Mouse (Mus musculus): Measurements from ENCODE around the gene Lgi4. TPM values are rescaled to one million over a fixed set of nuclear protein-coding genes. Genes with fewer than 3 reads are reported as not detected.

The Lgi4 gene
- total and polyA plus RNA-seq, 3 experiments: not detected

DNA sequence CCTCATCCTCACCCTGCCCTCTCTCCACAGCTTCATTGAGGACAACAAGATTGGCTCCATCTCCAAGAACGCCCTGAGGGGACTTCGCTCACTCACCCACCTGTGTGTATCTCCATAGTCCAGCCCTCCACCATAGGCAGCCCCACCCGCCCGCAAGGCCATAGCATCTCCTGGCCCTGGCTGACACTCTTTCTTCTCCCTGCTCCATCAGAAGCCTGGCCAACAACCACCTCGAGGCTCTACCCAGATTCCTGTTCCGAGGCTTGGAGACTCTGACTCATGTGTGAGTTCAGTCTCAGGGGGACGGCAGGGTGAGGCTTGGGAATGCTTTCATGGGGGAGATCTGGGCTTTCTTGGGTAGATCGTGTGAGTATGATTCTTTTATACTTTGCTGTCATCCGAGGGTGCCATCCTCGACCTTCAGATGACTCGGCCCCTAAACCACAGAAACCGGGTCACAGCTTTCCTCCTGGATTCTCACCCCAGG lies 4.0 kb downstream of the Lgi4 start:
- Histone ChIP-seq H3K4me3 (replicated peaks in 1 of 3; ENCODE audit: low read depth in 2 of 3, low read length in 2 of 3, poor library complexity in 1 of 3) (no peak overlapping the region), H3K36me3 (replicated peaks in 1 of 2; ENCODE audit: control insufficient read depth in 1 of 2, insufficient read depth in 1 of 2, low read length in 1 of 2) (no peaks in the 10 kb centered on the region), H3K79me2 (replicated peaks; ENCODE audit: control insufficient read depth, extremely low read depth, insufficient read depth, poor library complexity, severe bottlenecking) (no peaks in the 10 kb centered on the region), H3K9me3 (replicated peaks; ENCODE audit: low read length) (no peaks in the 10 kb centered on the region), H3K27me3 (replicated peaks) (peaks cover 31% of the 10 kb centered on the region), H3K27ac (ENCODE audit: insufficient read depth, low read depth) (no peak overlapping the region), H3K9ac (ENCODE audit: insufficient read depth, low read depth) (no peak overlapping the region), H3K4me1 (ENCODE audit: control insufficient read depth in 1 of 2, insufficient read depth in 2 of 2) (peaks cover 4 to 14% of the 10 kb centered on the region in 2 experiments), H3K4me2 (ENCODE audit: insufficient read depth, low read depth, poor library complexity, severe bottlenecking) (no peak overlapping the region)
- dilution Hi-C loops (cut with MboI; ENCODE audit: extremely low pct_ligation_motif_present, extremely low pct_unique_long_range_greater_than_20kb, low sequenced_read_pairs): no loop called here
- in situ Hi-C loops (cut with MboI; ENCODE audit: low pct_ligation_motif_present, low pct_unique_long_range_greater_than_20kb, low sequenced_read_pairs): loop anchor here (5.0 kb wide), 1 partner anchor 34 kb away; no protein-coding TSS in a partner anchor
- TF ChIP-seq EP300 (IDR thresholded peaks at IDR 0.05; ENCODE audit: low read length): no peak
- no peak for TF ChIP-seq TBP (conservative IDR thresholded peaks at IDR 0.05; ENCODE audit: low read depth, low read length)
- no peak for TF ChIP-seq IRF4 (IDR thresholded peaks at IDR 0.05; ENCODE audit: low read depth, low read length)
- TF ChIP-seq TCF12 (IDR thresholded peaks at IDR 0.05; ENCODE audit: low read depth, low read length): no peak
- no peak for TF ChIP-seq HCFC1 (IDR thresholded peaks at IDR 0.05; ENCODE audit: low read depth, low read length)
- TF ChIP-seq ETS1 (conservative IDR thresholded peaks at IDR 0.05; ENCODE audit: low read depth, low read length): no peak
- no peak for DNase-seq (ENCODE audit: extremely low read depth)

DNA sequence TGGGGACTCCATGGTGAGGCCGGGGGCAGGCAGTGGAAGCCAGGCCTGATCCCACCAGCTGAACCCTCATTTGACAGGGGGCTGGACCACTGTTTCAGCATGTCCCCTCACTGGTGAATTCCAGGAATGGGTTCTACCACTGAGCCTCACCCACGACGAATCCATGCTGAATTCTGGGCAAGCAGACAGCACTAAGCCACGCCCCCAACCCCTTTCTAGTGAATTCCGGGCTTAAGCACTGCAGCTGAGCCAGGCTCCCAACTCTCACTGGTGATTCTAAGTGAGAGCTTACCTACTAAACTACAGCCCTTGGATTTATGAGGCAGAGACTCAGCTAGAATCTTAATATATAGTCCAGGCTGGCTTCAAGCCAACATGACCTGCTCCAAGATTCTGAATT lies 8.7 kb downstream of the Lgi4 start:
- Histone ChIP-seq H3K4me2 (ENCODE audit: insufficient read depth, low read depth, poor library complexity, severe bottlenecking) (no peak overlapping the region), H3K4me3 (replicated peaks in 1 of 3; ENCODE audit: low read depth in 2 of 3, low read length in 2 of 3, poor library complexity in 1 of 3) (no peak overlapping the region), H3K36me3 (replicated peaks in 1 of 2; ENCODE audit: control insufficient read depth in 1 of 2, insufficient read depth in 1 of 2, low read length in 1 of 2) (no peaks in the 10 kb centered on the region), H3K79me2 (replicated peaks; ENCODE audit: control insufficient read depth, extremely low read depth, insufficient read depth, poor library complexity, severe bottlenecking) (no peaks in the 10 kb centered on the region), H3K9ac (ENCODE audit: insufficient read depth, low read depth) (no peak overlapping the region), H3K27me3 (replicated peaks) (peaks cover 58% of the 10 kb centered on the region), H3K4me1 (ENCODE audit: control insufficient read depth in 1 of 2, insufficient read depth in 2 of 2) (peaks cover 4 to 8% of the 10 kb centered on the region in 2 experiments), H3K27ac (ENCODE audit: insufficient read depth, low read depth) (no peak overlapping the region), H3K9me3 (replicated peaks; ENCODE audit: low read length) (peaks cover 4% of the 10 kb centered on the region)
- no peak for TF ChIP-seq TCF12 (IDR thresholded peaks at IDR 0.05; ENCODE audit: low read depth, low read length)
- no peak for TF ChIP-seq RAD21 (IDR thresholded peaks at IDR 0.05; ENCODE audit: low read depth, low read length)
- TF ChIP-seq POLR2A (IDR thresholded peaks at IDR 0.05; ENCODE audit: low read depth, low read length): no peak
- no peak for TF ChIP-seq IRF4 (IDR thresholded peaks at IDR 0.05; ENCODE audit: low read depth, low read length)
- no peak for TF ChIP-seq ETS1 (conservative IDR thresholded peaks at IDR 0.05; ENCODE audit: low read depth, low read length)
- no peak for TF ChIP-seq ELF1 (IDR thresholded peaks at IDR 0.05; ENCODE audit: low read depth, low read length)
- TF ChIP-seq CTCF (conservative IDR thresholded peaks at IDR 0.05 in 1 of 2, IDR thresholded peaks at IDR 0.05 in 1 of 2; ENCODE audit: low read depth in 2 of 2, low read length in 2 of 2): no peak
- TF ChIP-seq PAX5 (IDR thresholded peaks at IDR 0.05; ENCODE audit: low read length): no peak
- no peak for TF ChIP-seq CHD1 (IDR thresholded peaks at IDR 0.05; ENCODE audit: low read depth, low read length)
- TF ChIP-seq E2F4 (IDR thresholded peaks at IDR 0.05; ENCODE audit: insufficient replicate concordance, low read depth, low read length): no peak
- no peak for TF ChIP-seq MYC (IDR thresholded peaks at IDR 0.05; ENCODE audit: low read depth, low read length)
- TF ChIP-seq EP300 (IDR thresholded peaks at IDR 0.05; ENCODE audit: low read length): no peak
- TF ChIP-seq MAZ (IDR thresholded peaks at IDR 0.05; ENCODE audit: low read depth, low read length): no peak
- DNase-seq (ENCODE audit: extremely low read depth): no peak
- in situ Hi-C loops (cut with MboI; ENCODE audit: low pct_ligation_motif_present, low pct_unique_long_range_greater_than_20kb, low sequenced_read_pairs): no loop called here
- dilution Hi-C loops (cut with MboI; ENCODE audit: extremely low pct_ligation_motif_present, extremely low pct_unique_long_range_greater_than_20kb, low sequenced_read_pairs): no loop called here

Data from CH12.LX (cell line).